Mouse (Mus musculus): ENCODE measurements at regions not wholly inside any gene's neighbourhood (a gene's known extent, or its start where the extent isn't known, plus 50 kb on each side); places are given as distances from the start of the nearest gene placed in this dataset.

DNA sequence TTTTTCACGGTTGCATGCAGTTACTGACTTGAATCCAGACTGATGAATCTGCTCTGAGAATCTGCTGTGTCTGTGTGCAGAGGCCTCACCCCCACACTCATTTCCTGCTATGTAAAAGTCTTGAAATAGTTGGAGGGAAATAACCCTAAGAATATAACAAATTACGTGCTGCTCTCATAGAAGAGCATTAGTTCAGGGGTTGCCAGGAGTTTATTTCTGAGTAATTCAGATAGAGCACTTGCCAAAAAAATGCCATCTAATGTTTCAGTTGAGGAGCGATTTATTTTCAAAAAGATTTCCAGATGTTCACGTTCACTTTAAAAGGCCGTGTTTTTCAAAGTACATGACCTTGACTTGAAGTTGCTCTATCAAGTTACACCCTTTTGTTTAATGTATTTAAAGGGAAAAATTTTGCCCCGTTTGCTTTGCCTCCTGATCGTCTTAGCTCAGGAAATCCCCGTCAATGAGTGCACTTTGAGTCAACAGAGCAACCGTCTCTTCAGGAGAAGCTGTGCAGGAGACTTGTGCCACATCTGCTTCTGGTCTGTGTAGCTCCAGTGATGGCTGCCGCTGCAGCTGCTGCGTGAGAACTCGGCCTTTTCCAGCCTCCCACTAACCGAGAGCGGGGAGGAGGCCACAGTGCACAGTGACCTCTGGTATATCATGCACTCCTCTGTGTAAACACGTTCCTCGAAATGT is 50.9 kb upstream of the Sec61g start:
- Histone ChIP-seq H3K4me1 (ENCODE audit: control insufficient read depth, insufficient read depth, low read length) (no peaks in the 10 kb centered on the region), H3K27me3 (ENCODE audit: control insufficient read depth, insufficient read depth, low read length) (no peaks in the 10 kb centered on the region), H3K4me3 (ENCODE audit: low read depth, low read length) (no peak overlapping the region), H3K27ac (replicated peaks; ENCODE audit: low read depth, low read length) (peak overlapping the region; percentile 61; the same call in 1 of the 2 replicates), H3K36me3 (ENCODE audit: control insufficient read depth, insufficient read depth, low read length) (no peaks in the 10 kb centered on the region), H3K9ac (ENCODE audit: low read length) (no peak overlapping the region), H3K9me3 (ENCODE audit: control insufficient read depth, low read length) (no peaks in the 10 kb centered on the region), H3K4me2 (ENCODE audit: low read depth, severe bottlenecking) (peak overlapping the region; percentile 2; the same call in 1 of the 2 replicates)
- DNase-seq (ENCODE audit: low spot score) (peak; percentile 67), ATAC-seq (ENCODE audit: insufficient number of reproducible peaks, low FRiP score, low TSS enrichment, low read depth) (peak; percentile 86)
- WGBS = 33% methylated on average over 16 of the region's 16 CpGs

DNA sequence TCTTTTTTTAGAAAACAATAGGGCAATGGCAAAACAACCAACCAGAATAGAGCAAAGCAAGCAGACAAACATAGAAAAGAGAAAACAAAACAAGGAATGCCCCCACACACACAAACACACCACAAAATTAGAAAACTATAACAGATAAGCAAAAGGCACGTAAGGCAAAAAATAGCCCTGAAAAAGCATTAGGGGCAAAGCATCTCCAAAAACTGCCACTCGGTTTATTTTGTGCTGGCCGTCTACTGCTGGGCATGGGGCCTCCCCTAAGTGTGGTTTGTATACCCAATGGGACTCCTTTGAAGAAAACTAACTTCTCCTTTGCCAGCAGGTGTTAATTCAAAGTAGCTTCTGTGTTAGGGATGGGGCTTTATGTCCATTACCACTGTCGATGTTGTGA is 53.4 kb upstream of the Sec61g start:
- DNase-seq (ENCODE audit: low spot score) (no peak), ATAC-seq (ENCODE audit: insufficient number of reproducible peaks, low FRiP score, low TSS enrichment, low read depth) (no peak)
- no peaks in the 10 kb centered on the region for H3K4me1 ChIP-seq (ENCODE audit: control insufficient read depth, insufficient read depth, low read length)
- WGBS = 82% methylated on average over 4 of the region's 4 CpGs
- no peak overlapping the region for H3K27ac ChIP-seq (replicated peaks; ENCODE audit: low read depth, low read length)
- no peaks in the 10 kb centered on the region for H3K9me3 ChIP-seq (ENCODE audit: control insufficient read depth, low read length)
- H3K36me3 ChIP-seq (ENCODE audit: control insufficient read depth, insufficient read depth, low read length) = no peaks in the 10 kb centered on the region
- H3K4me3 ChIP-seq (ENCODE audit: low read depth, low read length) = no peak overlapping the region
- H3K4me2 ChIP-seq (ENCODE audit: low read depth, severe bottlenecking) = no peak overlapping the region
- H3K9ac ChIP-seq (ENCODE audit: low read length) = no peak overlapping the region
- no peaks in the 10 kb centered on the region for H3K27me3 ChIP-seq (ENCODE audit: control insufficient read depth, insufficient read depth, low read length)

DNA sequence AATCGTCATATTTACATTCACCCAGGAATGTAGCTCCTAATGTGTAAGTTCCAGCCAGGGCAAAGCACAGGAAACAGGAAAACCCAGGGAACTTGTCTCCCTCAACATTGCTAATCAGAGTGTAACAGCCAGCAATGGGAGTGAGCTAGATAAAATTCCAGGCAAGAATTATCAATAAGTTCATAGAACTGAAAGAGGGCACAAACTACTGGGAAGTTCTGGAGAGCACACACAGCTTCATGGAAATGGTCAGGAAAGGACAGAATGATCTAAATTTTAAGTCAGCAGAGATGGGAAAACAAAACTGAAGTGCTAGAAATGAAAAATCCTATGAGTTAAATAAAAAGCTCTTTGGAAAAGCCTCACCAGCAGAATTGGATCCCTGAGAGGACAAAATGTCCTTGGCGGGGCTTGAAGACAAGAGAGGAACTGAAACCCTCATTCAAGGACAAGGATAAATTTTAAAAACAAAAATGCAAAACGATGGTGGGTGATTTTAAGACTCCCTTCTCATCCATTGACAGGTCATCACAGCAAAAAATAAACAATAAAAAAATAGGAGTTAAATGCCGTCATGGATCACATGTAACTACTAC is 80.9 kb upstream of the Sec61g start:
- WGBS = 85% methylated on average over 4 of the region's 4 CpGs
- ATAC-seq (ENCODE audit: insufficient number of reproducible peaks, low FRiP score, low TSS enrichment, low read depth) (no peak), DNase-seq (ENCODE audit: low spot score) (no peak)
- Histone ChIP-seq H3K36me3 (ENCODE audit: control insufficient read depth, insufficient read depth, low read length) (no peaks in the 10 kb centered on the region), H3K4me3 (ENCODE audit: low read depth, low read length) (no peak overlapping the region), H3K9ac (ENCODE audit: low read length) (no peak overlapping the region), H3K27ac (replicated peaks; ENCODE audit: low read depth, low read length) (no peak overlapping the region), H3K4me2 (ENCODE audit: low read depth, severe bottlenecking) (no peak overlapping the region), H3K9me3 (ENCODE audit: control insufficient read depth, low read length) (no peaks in the 10 kb centered on the region), H3K27me3 (ENCODE audit: control insufficient read depth, insufficient read depth, low read length) (no peaks in the 10 kb centered on the region), H3K4me1 (ENCODE audit: control insufficient read depth, insufficient read depth, low read length) (0 out of 2 replicates have a peak, but pooled peaks cover 2% of the 10 kb centered on the region)

DNA sequence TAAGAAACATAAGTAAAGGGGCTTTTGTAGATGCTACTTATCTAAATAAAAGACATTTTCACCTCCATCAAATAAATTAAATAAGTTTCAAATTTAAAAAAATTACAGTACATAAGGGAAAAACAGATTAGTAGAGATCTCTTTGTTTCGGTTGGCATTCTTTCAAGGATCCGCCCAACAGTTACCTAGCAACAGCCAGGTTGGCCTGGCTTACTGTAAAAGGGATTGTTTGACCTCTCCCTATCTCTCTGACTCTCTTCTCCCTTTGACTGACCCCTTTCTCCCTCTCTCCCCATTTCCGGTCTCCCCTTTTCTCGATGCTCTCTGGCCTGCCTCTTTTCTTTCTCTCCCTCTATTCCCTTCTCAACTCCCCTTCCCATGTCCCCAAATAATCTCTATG is 82.3 kb upstream of the Sec61g start:
- H3K4me3 ChIP-seq (ENCODE audit: low read depth, low read length) = no peak overlapping the region
- 83% methylated on average over 4 of the region's 4 CpGs for WGBS
- ATAC-seq (ENCODE audit: insufficient number of reproducible peaks, low FRiP score, low TSS enrichment, low read depth) (no peak), DNase-seq (ENCODE audit: low spot score) (no peak)
- no peak overlapping the region for H3K9ac ChIP-seq (ENCODE audit: low read length)
- H3K36me3 ChIP-seq (ENCODE audit: control insufficient read depth, insufficient read depth, low read length) = no peaks in the 10 kb centered on the region
- H3K27ac ChIP-seq (replicated peaks; ENCODE audit: low read depth, low read length) = no peak overlapping the region
- H3K4me2 ChIP-seq (ENCODE audit: low read depth, severe bottlenecking) = no peak overlapping the region
- 0 out of 2 replicates have a peak, but pooled peaks cover 2% of the 10 kb centered on the region for H3K4me1 ChIP-seq (ENCODE audit: control insufficient read depth, insufficient read depth, low read length)
- no peaks in the 10 kb centered on the region for H3K27me3 ChIP-seq (ENCODE audit: control insufficient read depth, insufficient read depth, low read length)
- H3K9me3 ChIP-seq (ENCODE audit: control insufficient read depth, low read length) = no peaks in the 10 kb centered on the region

DNA sequence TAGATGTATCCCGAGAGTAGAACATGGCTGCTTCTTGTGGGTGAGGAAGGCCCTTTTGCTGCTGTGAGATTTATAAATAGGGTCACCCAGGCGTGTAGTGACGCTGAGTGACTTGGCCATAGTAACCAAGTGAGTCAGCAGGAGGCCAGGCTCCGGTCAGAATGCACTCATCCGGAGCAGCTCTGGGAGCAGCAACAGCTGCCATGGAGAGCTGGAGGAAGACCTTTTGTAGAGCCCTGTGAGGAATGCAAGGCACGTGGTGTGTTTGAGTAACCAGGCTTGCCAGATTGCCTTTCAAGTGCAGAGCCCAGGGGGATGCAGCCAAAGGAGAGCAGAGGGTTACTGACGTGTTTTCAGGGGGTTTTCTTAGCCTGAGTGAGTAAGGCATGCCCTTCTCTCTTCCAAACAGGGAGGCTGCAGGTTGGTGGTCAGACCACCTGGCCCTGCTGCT is 83.2 kb upstream of the Sec61g start:
- H3K27me3 ChIP-seq (ENCODE audit: control insufficient read depth, insufficient read depth, low read length) = no peaks in the 10 kb centered on the region
- 8% methylated on average over 7 of the region's 7 CpGs for whole genome bisulfite sequencing
- DNase-seq (ENCODE audit: low spot score) (peak; percentile 59), ATAC-seq (ENCODE audit: insufficient number of reproducible peaks, low FRiP score, low TSS enrichment, low read depth) (peak; percentile 90)
- H3K27ac ChIP-seq (replicated peaks; ENCODE audit: low read depth, low read length) = 0 out of 2 replicates have a peak overlapping the region, but pooled peaks have one; percentile 3
- no peaks in the 10 kb centered on the region for H3K36me3 ChIP-seq (ENCODE audit: control insufficient read depth, insufficient read depth, low read length)
- H3K4me3 ChIP-seq (ENCODE audit: low read depth, low read length) = no peak overlapping the region
- H3K4me1 ChIP-seq (ENCODE audit: control insufficient read depth, insufficient read depth, low read length) = 0 out of 2 replicates have a peak, but pooled peaks cover 2% of the 10 kb centered on the region
- H3K4me2 ChIP-seq (ENCODE audit: low read depth, severe bottlenecking) = no peak overlapping the region
- H3K9ac ChIP-seq (ENCODE audit: low read length) = no peak overlapping the region
- H3K9me3 ChIP-seq (ENCODE audit: control insufficient read depth, low read length) = no peaks in the 10 kb centered on the region

DNA sequence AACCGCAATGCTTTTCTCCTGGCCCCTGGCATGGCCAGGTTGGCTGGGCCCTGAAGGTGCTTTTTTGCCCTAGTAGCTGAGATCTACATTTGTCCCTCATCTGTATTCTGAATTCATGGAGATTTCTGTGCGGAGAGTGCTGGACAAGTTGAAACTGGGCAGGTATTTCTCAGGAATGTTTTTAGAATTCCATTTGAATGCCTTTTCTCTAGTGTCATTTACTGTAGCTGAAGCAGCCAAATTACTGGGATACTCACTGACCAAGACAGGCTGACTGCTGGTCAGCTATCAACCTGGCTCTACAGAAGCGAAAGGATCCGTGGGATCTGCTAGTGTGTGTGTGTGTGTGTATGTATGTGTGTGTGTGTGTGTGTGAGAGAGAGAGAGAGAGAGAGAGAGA is 83.7 kb upstream of the Sec61g start:
- DNase-seq (ENCODE audit: low spot score) = no peak
- H3K4me2 ChIP-seq (ENCODE audit: low read depth, severe bottlenecking) = no peak overlapping the region

DNA sequence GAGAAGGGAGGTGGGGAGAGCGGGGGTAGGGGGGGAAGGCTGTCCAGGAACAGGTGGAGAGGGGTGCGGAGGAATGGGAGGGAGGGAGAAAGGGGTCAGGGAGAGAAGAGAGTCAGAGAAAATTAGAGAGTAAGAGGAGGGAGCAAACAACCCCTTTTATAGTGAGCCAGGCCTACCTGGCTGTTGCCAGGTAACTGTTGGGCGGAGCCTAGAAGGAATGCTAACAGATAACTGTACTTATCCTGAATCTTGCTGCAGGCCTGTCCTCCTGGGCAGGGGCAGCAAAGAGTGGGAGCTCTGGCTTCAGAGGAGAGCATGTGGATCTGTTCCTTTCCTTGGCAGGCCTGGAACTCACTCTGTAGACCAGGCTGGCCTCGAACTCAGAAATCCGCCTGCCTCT is 84.5 kb upstream of the Sec61g start:
- no peaks in the 10 kb centered on the region for H3K27me3 ChIP-seq (ENCODE audit: control insufficient read depth, insufficient read depth, low read length)
- 0 out of 2 replicates have a peak, but pooled peaks cover 2% of the 10 kb centered on the region for H3K4me1 ChIP-seq (ENCODE audit: control insufficient read depth, insufficient read depth, low read length)
- H3K4me3 ChIP-seq (ENCODE audit: low read depth, low read length) = no peak overlapping the region
- H3K9me3 ChIP-seq (ENCODE audit: control insufficient read depth, low read length) = no peaks in the 10 kb centered on the region
- no peaks in the 10 kb centered on the region for H3K36me3 ChIP-seq (ENCODE audit: control insufficient read depth, insufficient read depth, low read length)
- H3K4me2 ChIP-seq (ENCODE audit: low read depth, severe bottlenecking) = no peak overlapping the region
- 97% methylated on average over 5 of the region's 5 CpGs for WGBS
- no peak overlapping the region for H3K27ac ChIP-seq (replicated peaks; ENCODE audit: low read depth, low read length)
- ATAC-seq (ENCODE audit: insufficient number of reproducible peaks, low FRiP score, low TSS enrichment, low read depth) (no peak; the same call in 1 of the 2 replicates), DNase-seq (ENCODE audit: low spot score) (no peak)
- no peak overlapping the region for H3K9ac ChIP-seq (ENCODE audit: low read length)

More for the DNA sequence above, 83.7 kb upstream of the Sec61g start:
- no peaks in the 10 kb centered on the region for H3K36me3 ChIP-seq (ENCODE audit: control insufficient read depth, insufficient read depth, low read length)
- 0 out of 2 replicates have a peak, but pooled peaks cover 2% of the 10 kb centered on the region for H3K4me1 ChIP-seq (ENCODE audit: control insufficient read depth, insufficient read depth, low read length)
- ATAC-seq (ENCODE audit: insufficient number of reproducible peaks, low FRiP score, low TSS enrichment, low read depth) = no peak
- WGBS = 77% methylated on average over 4 of the region's 4 CpGs
- H3K9me3 ChIP-seq (ENCODE audit: control insufficient read depth, low read length) = no peaks in the 10 kb centered on the region
- H3K4me3 ChIP-seq (ENCODE audit: low read depth, low read length) = no peak overlapping the region
- 0 out of 2 replicates have a peak overlapping the region, but pooled peaks have one; percentile 3 for H3K27ac ChIP-seq (replicated peaks; ENCODE audit: low read depth, low read length)
- no peak overlapping the region for H3K9ac ChIP-seq (ENCODE audit: low read length)
- H3K27me3 ChIP-seq (ENCODE audit: control insufficient read depth, insufficient read depth, low read length) = no peaks in the 10 kb centered on the region

DNA sequence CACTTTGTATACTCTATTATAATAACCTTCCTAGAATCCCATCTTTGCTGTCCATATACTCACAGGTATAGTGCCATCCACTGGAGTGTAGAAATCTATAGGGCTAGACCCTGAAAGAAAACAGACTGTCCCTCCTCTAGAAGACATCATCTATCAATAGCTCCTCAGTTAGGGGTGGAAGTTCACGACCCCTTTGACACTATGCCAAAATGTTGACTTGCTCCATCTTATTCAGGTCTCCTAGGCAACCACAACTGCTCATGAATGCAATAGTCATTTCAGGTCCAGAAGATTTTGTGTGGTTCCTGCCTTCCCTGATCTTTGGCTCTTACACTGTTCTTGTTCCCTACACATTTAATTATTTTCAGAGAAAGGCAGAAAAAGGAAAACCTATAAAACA is 86.5 kb upstream of the Sec61g start:
- Histone ChIP-seq H3K27ac (replicated peaks; ENCODE audit: low read depth, low read length) (no peak overlapping the region), H3K9ac (ENCODE audit: low read length) (no peak overlapping the region), H3K36me3 (ENCODE audit: control insufficient read depth, insufficient read depth, low read length) (no peaks in the 10 kb centered on the region), H3K27me3 (ENCODE audit: control insufficient read depth, insufficient read depth, low read length) (no peaks in the 10 kb centered on the region), H3K4me1 (ENCODE audit: control insufficient read depth, insufficient read depth, low read length) (0 out of 2 replicates have a peak, but pooled peaks cover 2% of the 10 kb centered on the region), H3K4me2 (ENCODE audit: low read depth, severe bottlenecking) (no peak overlapping the region), H3K4me3 (ENCODE audit: low read depth, low read length) (no peak overlapping the region), H3K9me3 (ENCODE audit: control insufficient read depth, low read length) (no peaks in the 10 kb centered on the region)
- ATAC-seq (ENCODE audit: insufficient number of reproducible peaks, low FRiP score, low TSS enrichment, low read depth) (no peak), DNase-seq (ENCODE audit: low spot score) (no peak)
- WGBS = 82% methylated on average over 1 of the region's 1 CpGs
